Mouse (Mus musculus): ENCODE results near the gene Il33. TPM values are rescaled to one million over a fixed set of nuclear protein-coding genes. Genes with fewer than 3 reads are reported as not detected.

Gene Il33
- polyA plus RNA-seq, 1 experiment from 2014 or later: 45.2 TPM

DNA sequence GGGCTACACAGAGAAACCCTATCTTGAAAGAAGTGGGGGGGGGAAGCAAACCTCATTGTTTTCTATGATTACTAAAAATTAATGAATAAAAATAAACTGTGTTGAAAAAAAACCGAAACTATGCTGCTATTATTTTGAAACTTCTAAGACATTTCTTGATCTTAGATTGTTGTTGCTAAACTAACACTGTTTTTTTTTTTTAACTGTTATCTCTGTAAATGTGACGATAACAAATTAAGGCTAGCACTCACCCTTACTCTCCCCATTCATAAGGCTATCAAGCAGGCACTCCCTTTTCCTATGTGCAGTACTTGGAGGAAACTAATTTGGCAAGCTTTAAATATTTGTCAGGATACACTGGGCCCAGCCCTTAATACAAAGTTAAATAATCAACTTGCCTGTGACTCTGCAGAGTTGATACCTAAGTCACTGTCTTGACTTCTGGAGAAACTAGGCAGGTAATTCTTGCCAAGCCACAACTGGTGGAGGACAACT, 38.7 kb downstream of the Il33 start:
- H3K27ac ChIP-seq: no peak overlapping the region

DNA sequence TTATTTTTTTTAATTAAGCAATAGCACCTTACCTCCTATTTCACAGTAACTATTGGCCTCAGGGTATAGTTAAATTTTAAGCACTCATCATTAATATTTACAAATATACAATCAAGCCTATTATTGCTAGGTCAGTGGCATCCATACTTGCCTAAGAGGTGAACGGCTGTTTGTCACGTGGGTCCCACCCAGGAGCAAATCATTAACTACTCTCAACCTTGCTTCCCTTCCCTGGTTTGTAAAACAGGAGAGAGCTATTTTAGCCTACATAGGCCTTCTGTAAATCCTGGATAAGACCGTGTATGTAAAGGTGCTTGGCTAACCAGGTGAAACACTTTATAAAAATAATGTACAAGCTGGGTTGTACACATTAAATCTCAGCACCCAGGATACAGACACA, 43.0 kb downstream of the Il33 start:
- H3K4me1 ChIP-seq: no peaks in the 10 kb centered on the region
- H3K9ac ChIP-seq: no peak overlapping the region
- WGBS: 67% methylated on average over 3 of the region's 3 CpGs
- no peak overlapping the region for H3K4me3 ChIP-seq (replicated peaks)
- H3K4me2 ChIP-seq: no peak overlapping the region
- no peak overlapping the region for H3K27ac ChIP-seq
- peaks cover 6% of the 10 kb centered on the region for H3K9me3 ChIP-seq (replicated peaks)
- H3K27me3 ChIP-seq: no peaks in the 10 kb centered on the region
- no peaks in the 10 kb centered on the region for H3K36me3 ChIP-seq
- ATAC-seq (replicated peaks; ENCODE audit: low FRiP score): 0 out of 2 replicates have a peak, but pooled peaks have one; percentile 52

More for the DNA sequence above, 38.7 kb downstream of the Il33 start:
- no peak overlapping the region for H3K9ac ChIP-seq
- ATAC-seq (replicated peaks; ENCODE audit: low FRiP score): no peak
- H3K36me3 ChIP-seq: no peaks in the 10 kb centered on the region
- H3K4me1 ChIP-seq: no peaks in the 10 kb centered on the region
- no peak overlapping the region for H3K4me3 ChIP-seq (replicated peaks)
- no peak overlapping the region for H3K4me2 ChIP-seq
- no peaks in the 10 kb centered on the region for H3K27me3 ChIP-seq
- 71% methylated on average over 2 of the region's 2 CpGs for WGBS
- peaks cover 6% of the 10 kb centered on the region for H3K9me3 ChIP-seq (replicated peaks)

DNA sequence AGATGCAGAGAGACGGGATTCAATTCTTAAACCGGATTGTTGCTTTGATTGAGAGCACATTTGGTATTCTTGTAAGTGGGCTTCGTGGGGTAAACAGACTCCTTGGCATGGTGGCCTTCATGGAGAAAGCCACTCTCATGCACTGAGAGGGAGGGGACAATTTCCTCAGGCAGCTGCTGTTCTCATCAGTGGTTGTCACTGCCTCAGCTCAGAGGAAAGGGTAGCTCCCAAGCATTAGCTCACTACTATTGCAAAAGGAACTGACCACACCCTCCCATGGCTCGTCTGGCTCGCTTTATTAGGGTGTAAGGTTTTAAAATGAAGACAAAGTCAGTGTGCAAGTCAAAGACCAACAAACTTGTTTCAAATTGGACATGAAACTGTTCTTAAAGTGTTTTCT, 48.5 kb downstream of the Il33 start:
- no peak overlapping the region for H3K4me2 ChIP-seq
- no peaks in the 10 kb centered on the region for H3K27me3 ChIP-seq
- WGBS: 73% methylated on average over 5 of the region's 5 CpGs
- H3K4me3 ChIP-seq (replicated peaks): no peak overlapping the region
- no peak overlapping the region for H3K27ac ChIP-seq
- H3K4me1 ChIP-seq: no peaks in the 10 kb centered on the region
- H3K9ac ChIP-seq: no peak overlapping the region
- H3K36me3 ChIP-seq: no peaks in the 10 kb centered on the region
- no peaks in the 10 kb centered on the region for H3K9me3 ChIP-seq (replicated peaks)
- no peak for ATAC-seq (replicated peaks; ENCODE audit: low FRiP score)

DNA sequence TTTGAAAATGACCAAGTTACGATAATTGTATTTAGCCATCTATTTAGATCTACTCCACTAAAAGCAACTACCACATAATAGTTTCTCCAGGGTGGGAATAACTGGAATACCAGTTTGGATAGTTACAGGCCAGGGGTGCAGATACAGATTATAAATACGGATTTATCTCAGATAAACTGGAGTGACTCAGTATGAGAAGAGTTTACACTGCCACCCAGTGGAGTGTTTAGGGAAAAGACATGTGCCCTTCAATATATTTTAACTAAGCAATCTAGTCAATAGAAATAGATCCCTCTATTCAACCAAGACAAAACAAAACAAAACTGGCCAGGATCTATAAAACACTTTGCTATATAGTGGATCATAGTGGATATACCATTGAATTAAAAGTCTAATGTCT, 53.9 kb downstream of the Il33 start:
- Histone ChIP-seq H3K4me1 (peaks cover 2% of the 10 kb centered on the region), H3K4me2 (no peak overlapping the region), H3K9me3 (replicated peaks) (no peaks in the 10 kb centered on the region), H3K4me3 (replicated peaks) (no peak overlapping the region), H3K36me3 (no peaks in the 10 kb centered on the region), H3K27ac (no peak overlapping the region), H3K27me3 (no peaks in the 10 kb centered on the region), H3K9ac (no peak overlapping the region)
- 59% methylated on average over 2 of the region's 2 CpGs for WGBS
- ATAC-seq (replicated peaks; ENCODE audit: low FRiP score): no peak

DNA sequence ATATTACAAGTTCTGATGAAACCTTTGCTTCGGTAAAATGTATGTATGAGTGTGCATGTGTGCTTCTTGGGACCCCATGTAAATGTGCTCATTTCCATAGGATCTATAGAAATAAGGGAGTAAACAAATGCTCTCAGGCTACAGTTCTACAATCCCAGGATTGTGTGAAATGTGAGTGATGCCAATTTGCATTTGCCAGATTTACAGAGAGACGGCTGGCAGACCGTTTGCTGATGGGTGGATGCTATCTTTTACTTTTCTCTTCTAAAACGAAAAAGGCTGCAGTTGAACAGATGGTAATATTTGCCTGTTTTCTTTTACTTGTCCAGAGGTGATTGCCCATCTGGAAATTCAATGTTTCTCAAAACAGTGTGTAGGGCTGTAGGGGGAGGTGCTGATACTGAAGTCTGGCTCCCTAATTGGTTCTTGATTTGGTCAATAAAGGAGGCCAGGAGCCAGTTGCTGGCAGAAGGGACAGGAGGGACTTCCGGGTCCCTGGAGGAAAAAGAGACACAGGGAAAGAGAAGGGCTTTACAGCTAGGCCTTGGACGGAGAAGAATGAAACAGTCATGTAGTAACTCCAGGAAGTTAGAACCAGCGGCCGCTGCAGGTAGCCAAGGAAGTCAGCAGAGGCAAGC, 54.7 kb downstream of the Il33 start:
- Histone ChIP-seq H3K27me3 (no peaks in the 10 kb centered on the region), H3K27ac (no peak overlapping the region), H3K9ac (no peak overlapping the region), H3K4me3 (replicated peaks) (no peak overlapping the region), H3K9me3 (replicated peaks) (no peaks in the 10 kb centered on the region), H3K4me2 (no peak overlapping the region), H3K4me1 (peaks cover 10% of the 10 kb centered on the region), H3K36me3 (no peaks in the 10 kb centered on the region)
- ATAC-seq (replicated peaks; ENCODE audit: low FRiP score): no peak
- 75% methylated on average over 8 of the region's 8 CpGs for WGBS

DNA sequence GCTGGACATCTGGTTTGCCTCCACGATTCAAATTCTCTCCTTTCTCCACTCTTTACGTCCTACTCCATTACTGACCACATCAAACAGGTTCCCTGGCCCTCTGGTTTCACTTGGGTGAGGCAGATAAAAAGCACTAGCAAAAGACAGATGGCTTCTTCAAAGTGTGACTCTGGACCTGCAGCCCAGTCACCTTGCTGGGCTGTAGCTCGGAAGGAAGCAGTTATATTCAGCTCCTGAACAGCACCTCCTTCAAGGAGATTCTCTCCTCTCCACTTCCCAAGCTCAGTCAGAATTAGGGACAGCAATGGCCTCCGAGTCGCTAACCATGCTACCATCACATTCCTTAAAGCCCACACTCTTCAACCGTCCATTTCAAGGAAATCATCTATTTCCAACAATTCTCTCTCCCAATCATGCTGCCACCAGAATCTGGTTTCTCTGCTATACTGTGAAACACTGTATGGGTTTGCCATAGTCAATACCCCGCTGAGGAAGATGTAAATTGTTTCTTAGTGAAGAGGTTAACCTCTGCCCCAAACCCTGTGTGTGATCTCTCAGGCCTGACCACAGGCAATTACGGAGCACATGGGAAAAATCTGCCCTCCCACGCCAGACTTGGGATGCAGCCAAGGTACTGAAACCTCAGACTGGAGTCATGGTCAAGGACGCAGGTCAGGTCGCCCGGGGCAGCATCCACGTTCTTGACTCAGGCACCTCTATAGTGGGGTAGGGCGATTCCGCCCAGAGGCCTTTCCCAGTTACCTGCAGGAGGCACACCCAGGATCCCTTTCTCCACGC, 59.5 kb downstream of the Il33 start:
- Histone ChIP-seq H3K4me1 (peaks cover 16% of the 10 kb centered on the region), H3K27me3 (no peaks in the 10 kb centered on the region), H3K36me3 (no peaks in the 10 kb centered on the region), H3K9me3 (replicated peaks) (no peaks in the 10 kb centered on the region), H3K9ac (no peak overlapping the region), H3K4me3 (replicated peaks) (no peak overlapping the region), H3K4me2 (peak overlapping the region; percentile 33), H3K27ac (peak overlapping the region; percentile 73)
- 34% methylated on average over 16 of the region's 16 CpGs for WGBS
- peak; percentile 93 for ATAC-seq (replicated peaks; ENCODE audit: low FRiP score)

DNA sequence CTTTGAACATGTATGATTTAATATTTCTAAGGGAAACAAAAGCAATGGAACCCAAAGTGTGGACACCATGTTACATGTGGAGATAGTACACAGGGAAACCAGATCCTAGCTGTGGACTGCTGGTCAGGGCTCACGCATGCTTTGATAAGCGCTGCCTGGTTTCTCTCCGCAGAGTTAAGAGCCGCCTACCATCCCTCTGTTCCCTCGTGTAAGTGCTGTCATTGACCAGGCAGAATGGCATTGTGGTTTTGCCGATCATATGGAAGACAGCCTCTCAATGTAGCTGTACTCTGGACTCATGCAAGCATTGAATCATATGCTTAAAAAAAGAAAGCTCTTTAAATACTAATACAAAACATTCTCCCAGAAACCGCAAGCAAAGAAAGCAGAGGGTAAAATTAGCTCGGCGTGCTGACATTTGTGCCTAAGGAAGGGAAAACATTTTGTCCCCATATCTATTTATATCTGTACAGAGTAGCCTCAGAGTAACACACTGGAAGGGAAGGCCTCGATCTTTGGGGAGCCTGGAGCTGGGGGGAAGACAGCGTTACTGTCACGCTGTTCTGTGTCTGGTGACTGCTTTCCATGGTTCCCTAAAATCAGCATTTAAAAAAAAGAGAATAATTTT, 61.7 kb downstream of the Il33 start:
- no peak overlapping the region for H3K27ac ChIP-seq
- H3K4me1 ChIP-seq: peaks cover 16% of the 10 kb centered on the region
- ATAC-seq (replicated peaks; ENCODE audit: low FRiP score): no peak
- WGBS: 86% methylated on average over 12 of the region's 12 CpGs
- H3K4me3 ChIP-seq (replicated peaks): no peak overlapping the region
- H3K9ac ChIP-seq: no peak overlapping the region
- no peaks in the 10 kb centered on the region for H3K27me3 ChIP-seq
- no peak overlapping the region for H3K4me2 ChIP-seq
- H3K36me3 ChIP-seq: no peaks in the 10 kb centered on the region
- H3K9me3 ChIP-seq (replicated peaks): no peaks in the 10 kb centered on the region

DNA sequence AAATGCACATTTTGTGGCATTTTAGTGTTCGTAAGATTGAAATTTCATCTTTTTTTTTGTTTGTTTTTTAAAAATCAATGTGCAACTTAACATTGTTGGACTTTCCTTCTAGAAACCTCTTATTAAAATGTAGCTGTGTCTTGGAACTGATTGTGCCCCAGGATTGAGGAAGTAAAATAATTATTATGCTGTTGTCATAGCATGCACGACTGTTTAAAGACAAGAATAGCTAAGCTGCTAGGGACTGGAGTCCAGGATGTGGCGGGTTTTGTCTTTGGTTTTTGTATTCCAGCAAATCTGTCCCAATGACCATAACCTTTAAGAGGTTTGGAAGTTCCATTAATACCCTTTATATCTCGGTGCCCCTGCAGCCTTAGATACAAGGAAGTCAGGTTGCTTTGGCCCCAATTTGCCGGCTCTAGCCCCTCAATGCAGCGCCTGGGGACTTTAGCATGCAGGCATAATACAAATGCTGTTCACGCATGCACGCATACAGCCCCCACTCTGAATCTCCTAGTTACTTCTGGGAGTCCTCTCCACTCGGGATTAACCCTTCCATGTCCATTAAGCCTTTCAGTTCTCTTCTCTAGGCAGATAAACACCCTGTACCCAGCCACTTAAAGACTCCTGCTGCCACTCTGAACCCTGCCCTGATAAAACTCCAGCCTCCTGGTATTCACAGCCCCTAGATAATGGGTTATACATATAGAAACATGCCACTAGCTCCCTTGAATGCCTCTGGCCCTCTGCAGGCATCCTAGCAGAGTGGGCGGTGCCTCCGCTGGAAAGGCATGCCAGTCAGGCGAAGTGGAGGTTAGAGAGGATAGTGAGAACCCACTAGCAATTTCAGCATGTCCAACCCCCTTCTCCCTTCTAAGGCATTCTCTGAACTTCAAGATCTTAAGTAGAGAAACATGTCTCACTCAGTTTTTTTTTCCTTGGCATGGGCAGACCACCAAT, 75.8 kb downstream of the Il33 start:
- H3K4me2 ChIP-seq: no peak overlapping the region
- H3K27ac ChIP-seq: no peak overlapping the region
- WGBS: 69% methylated on average over 12 of the region's 12 CpGs
- no peaks in the 10 kb centered on the region for H3K27me3 ChIP-seq
- H3K9ac ChIP-seq: no peak overlapping the region
- H3K4me1 ChIP-seq: no peaks in the 10 kb centered on the region
- no peak for ATAC-seq (replicated peaks; ENCODE audit: low FRiP score)
- H3K4me3 ChIP-seq (replicated peaks): no peak overlapping the region
- no peaks in the 10 kb centered on the region for H3K9me3 ChIP-seq (replicated peaks)
- H3K36me3 ChIP-seq: no peaks in the 10 kb centered on the region

DNA sequence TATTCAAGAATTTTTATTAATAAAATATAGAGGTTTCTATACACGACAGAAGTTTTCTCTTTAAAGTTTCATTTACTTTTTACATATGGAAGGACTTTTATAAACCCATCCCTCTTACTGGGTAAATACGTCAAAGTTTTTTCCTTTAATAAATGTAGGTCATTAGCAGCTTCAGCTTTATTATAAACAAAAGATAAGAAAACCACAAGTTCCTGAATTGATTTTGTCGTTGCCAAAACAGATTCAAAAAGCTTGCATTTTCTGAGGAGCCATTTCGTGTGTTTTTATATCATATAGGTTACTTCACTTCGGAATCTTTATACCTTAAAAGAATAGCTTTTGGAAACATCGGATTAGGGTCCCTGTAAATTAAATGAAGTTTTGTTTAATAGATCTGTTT, 76.6 kb downstream of the Il33 start:
- Histone ChIP-seq H3K9ac (no peak overlapping the region), H3K27ac (no peak overlapping the region), H3K27me3 (no peaks in the 10 kb centered on the region), H3K4me1 (no peaks in the 10 kb centered on the region), H3K4me3 (replicated peaks) (no peak overlapping the region), H3K4me2 (no peak overlapping the region), H3K36me3 (no peaks in the 10 kb centered on the region), H3K9me3 (replicated peaks) (no peaks in the 10 kb centered on the region)
- ATAC-seq (replicated peaks; ENCODE audit: low FRiP score): no peak
- 84% methylated on average over 6 of the region's 6 CpGs for WGBS

DNA sequence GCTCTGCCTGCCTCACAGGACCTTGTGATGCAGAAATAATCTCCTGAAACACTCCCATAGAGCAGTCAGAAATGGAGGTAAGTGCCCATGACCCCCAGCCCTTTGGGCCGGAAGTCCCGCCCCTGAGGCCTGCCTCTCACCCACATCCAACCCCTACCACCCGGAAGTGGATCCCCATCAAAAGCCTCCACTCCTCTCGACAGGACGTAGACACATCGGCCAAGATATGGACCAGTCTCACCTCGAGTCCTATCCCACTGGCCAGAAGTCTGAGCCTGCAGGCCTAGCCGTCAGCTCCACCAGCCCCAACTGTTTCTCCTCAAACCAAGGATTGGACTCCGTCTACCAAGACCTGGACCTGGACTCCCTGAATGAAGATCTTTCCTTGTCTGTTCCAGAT, 78.7 kb downstream of the Il33 start, which contains the start of gene Trpd52l3:
Gene Trpd52l3, plus strand, starts transcription at position 170 of the 400 bp plus-strand sequence.
- no peak within 1 kb of the TSS for H3K27ac ChIP-seq
- H3K4me2 ChIP-seq: no peak within 1 kb of the TSS
- no peak within 1 kb of the TSS for H3K9ac ChIP-seq
- 93% methylated on average over 9 of the region's 9 CpGs for WGBS
- H3K4me1 ChIP-seq: no peaks in the 10 kb centered on the region
- no peaks in the 10 kb centered on the region for H3K27me3 ChIP-seq
- H3K36me3 ChIP-seq: no peaks in the 10 kb centered on the region
- ATAC-seq (replicated peaks; ENCODE audit: low FRiP score): no peak
- no peaks in the 10 kb centered on the region for H3K9me3 ChIP-seq (replicated peaks)
- H3K4me3 ChIP-seq (replicated peaks): no peak within 1 kb of the TSS

DNA sequence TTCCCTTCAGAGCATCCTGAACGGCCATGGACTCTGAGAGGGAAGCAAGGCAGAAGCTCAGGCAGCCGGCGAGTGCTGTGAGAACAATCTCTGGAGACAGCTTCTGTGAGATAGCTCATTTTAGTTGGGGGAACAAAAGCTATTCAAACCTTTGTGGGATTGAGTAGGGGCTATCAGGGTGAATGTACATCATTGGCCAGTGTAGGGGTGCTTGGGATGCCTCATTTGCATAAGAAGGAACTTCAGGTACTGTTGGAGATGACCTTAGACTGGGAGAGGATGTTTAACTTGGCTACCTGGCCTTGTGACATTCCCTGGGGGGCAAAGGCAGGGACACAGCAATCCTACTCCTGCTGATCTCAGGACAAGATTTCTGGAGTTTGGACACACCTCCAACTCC, 81.5 kb downstream of the Il33 start:
- Histone ChIP-seq H3K36me3 (no peaks in the 10 kb centered on the region), H3K27ac (no peak overlapping the region), H3K4me3 (replicated peaks) (no peak overlapping the region), H3K9ac (no peak overlapping the region), H3K4me1 (0 out of 2 replicates have a peak, but pooled peaks cover 6% of the 10 kb centered on the region), H3K9me3 (replicated peaks) (no peaks in the 10 kb centered on the region), H3K4me2 (no peak overlapping the region), H3K27me3 (no peaks in the 10 kb centered on the region)
- no peak for ATAC-seq (replicated peaks; ENCODE audit: low FRiP score)
- 77% methylated on average over 3 of the region's 3 CpGs for WGBS
